Mouse (Mus musculus): Measurements from ENCODE around the gene Kctd21.

GRCm38 (mm10) chr7:97340907-97341849 lies 9.1 kb downstream of the Kctd21 start:
- TF ChIP-seq POLR2A (IDR thresholded peaks at IDR 0.05; ENCODE audit: insufficient read depth, low read length) (no peak), CTCF (IDR thresholded peaks at IDR 0.05; ENCODE audit: low read depth, low read length) (no peak)
